Mouse (Mus musculus): Measurements from ENCODE around the gene Atp6v1a.

Gene Atp6v1a

DNA sequence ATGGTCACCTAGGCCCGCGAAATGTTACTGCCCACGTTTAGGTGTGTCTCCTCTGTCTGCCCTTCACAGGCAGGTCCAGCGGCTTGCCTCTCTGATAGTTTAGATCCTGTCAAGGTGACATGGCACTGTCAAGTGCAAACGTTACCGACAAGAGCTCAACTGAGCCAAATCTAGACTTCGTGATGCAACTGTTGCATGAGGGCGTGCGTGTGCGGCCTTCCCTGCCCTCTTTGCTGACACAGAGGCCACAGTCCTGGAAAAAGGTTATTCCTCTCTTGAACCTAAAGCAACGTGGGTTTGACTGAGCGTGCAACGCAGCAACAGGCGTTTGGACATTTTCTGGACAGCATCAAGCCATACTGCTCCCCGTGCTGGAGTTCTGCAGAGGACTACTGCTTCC lies 78.2 kb downstream of the Atp6v1a start:
- 94% methylated on average over 15 of the region's 15 CpGs for WGBS

- WGBS, result 89% methylated on average over 18 of the region's 18 CpGs
Observed at GRCm38 (mm10) chr16:44060604-44061286, 78.8 kb downstream of the Atp6v1a start.

DNA sequence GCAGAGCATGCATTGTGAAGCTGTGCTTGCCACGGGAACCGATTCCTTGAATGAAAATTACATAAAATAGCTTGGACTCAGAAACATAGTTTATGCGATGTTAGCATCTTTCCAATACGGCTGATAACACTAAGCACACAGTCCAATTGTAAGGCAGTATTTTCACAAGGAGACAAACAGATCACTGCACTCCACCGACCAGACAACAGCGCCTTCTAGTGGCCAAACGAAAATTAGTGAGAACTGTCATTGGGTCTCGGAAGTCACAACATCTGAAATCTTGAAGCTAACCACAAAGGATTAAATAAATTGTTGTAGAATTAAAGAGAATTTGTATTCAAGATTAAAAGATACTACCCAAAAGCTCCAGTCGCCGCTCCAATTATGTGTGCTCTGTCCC lies 80.8 kb downstream of the Atp6v1a start:
- WGBS, result 13% methylated on average over 10 of the region's 10 CpGs

GRCm38 (mm10) chr16:44055766-44056165 lies 83.7 kb downstream of the Atp6v1a start:
- WGBS, result 75% methylated on average over 8 of the region's 8 CpGs

DNA sequence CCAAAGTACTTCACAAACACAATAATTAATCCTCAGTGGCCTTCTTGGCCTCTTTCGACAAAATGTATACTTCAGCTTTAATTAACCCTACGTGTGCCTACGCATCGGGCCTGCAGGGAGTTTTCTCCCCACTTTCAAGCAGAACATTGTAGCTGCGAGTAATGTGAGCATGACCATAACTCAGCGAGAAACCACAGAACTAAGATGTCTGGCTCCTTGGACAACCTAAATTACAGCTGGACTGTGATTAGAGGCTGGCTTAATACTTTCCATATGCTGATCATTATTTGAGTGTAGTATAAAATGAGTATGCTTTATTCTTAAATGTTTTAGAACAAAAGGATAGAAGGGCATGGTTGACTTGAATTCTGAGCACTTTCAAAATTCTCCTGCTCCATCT lies 86.2 kb downstream of the Atp6v1a start:
- WGBS, result 85% methylated on average over 6 of the region's 6 CpGs

GRCm38 (mm10) chr16:44052390-44052789 lies 87.1 kb downstream of the Atp6v1a start:
- 89% methylated on average over 6 of the region's 6 CpGs for WGBS

DNA sequence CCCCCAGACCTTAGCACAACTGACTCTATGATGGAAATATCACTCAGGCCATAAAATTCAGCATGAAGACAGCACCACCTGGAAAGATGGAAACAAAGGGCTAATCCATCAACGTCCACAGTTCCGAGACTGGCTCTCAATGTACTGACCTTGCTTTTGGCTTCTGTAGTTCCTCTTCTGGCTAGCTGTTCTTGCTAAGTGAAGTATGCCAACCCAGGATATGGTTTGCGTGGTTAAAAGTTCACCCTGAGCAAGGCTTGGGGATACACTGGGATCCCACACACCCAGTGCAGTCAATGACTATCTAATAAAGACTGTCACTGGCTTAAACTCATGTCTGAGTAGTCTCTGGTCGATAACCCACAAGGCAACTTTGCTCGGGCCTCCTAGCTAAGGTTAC lies 89.4 kb downstream of the Atp6v1a start:
- 90% methylated on average over 5 of the region's 5 CpGs for WGBS

DNA sequence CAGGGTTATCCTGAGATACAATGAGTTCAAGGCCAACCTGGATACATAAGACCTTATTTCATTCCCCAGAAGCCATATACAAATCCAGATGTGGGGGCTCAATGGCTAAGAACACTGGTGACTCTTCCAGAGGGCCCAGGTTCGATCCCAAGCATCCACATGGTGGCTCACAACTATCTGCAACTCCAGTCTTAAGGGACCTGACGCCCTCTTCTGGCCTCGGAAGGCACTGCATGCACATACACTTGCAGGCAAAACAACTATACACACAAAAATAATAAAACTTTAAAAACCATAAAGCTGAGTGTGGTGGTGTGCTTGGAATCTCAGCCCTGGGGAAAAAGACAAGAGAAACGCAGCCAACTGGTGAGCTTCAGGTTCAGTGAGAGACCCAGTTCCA lies 100.4 kb downstream of the Atp6v1a start:
- 86% methylated on average over 4 of the region's 4 CpGs for WGBS

All from cerebral cortex, adult 2 months (tissue).